ENCODE assay signal across 24 mouse cellular contexts in genomic region chr15:67373599-67373998, GRCm38 (mm10).
DNase-seq lines count a peak whose midpoint lies in the region; ATAC-seq and TF ChIP-seq lines count a peak whose summit lies in the region.
"Had no signal": no experiment of that assay in that cellular context is flagged by ENCODE, and none has a peak within 500 bp of the region (broad histone marks: within the 10 kb centered on the region; RNA-seq: fewer than 3 reads in every experiment).

No protein-coding gene starts in this region.

- no peaks in the 10 kb centered on the region for H3K9me3 ChIP-seq in lung, embryonic 14.5 days (ENCODE audit: low read depth, low read length)
- no peaks in the 10 kb centered on the region for H3K9me3 ChIP-seq in limb, embryonic 12.5 days
- H3K9me3 ChIP-seq: embryonic facial prominence, embryonic 13.5 days; embryonic facial prominence, embryonic 15.5 days; forebrain, embryonic 10.5 days; forebrain, embryonic 12.5 days; G1E had no signal

- H3K27me3 ChIP-seq in lung, embryonic 14.5 days (ENCODE audit: insufficient read depth, low read length), result no peaks in the 10 kb centered on the region
- no peaks in the 10 kb centered on the region for H3K27me3 ChIP-seq in limb, embryonic 12.5 days
- H3K27me3 ChIP-seq: CH12.LX; embryonic facial prominence, embryonic 13.5 days; embryonic facial prominence, embryonic 15.5 days; forebrain, embryonic 12.5 days; Patski had no signal

- TF ChIP-seq CTCF in lung, embryonic 14.5 days (IDR thresholded peaks at IDR 0.05; ENCODE audit: low read depth), result no peak

- no peak overlapping the region for H3K4me2 ChIP-seq in lung, embryonic 14.5 days
- H3K4me2 ChIP-seq in limb, embryonic 12.5 days, result no peak overlapping the region
- H3K4me2 ChIP-seq: embryonic facial prominence, embryonic 13.5 days; embryonic facial prominence, embryonic 15.5 days; forebrain, embryonic 12.5 days had no signal

- ATAC-seq in lung, embryonic 14.5 days (ENCODE audit: insufficient read depth), result peak; percentile 57
- no peak; the same call in 1 of the 2 replicates for ATAC-seq in limb, embryonic 12.5 days (ENCODE audit: insufficient number of reproducible peaks, insufficient read depth, low FRiP score, low TSS enrichment, low read depth)
- ATAC-seq: activated CD4-positive, CD25-positive, alpha-beta regulatory T cell, adult 4 months; CD4-positive, CD25-positive, alpha-beta regulatory T cell, adult 4 months; forebrain, embryonic 14.5 days; forebrain, embryonic 16.5 days; Patski had no signal

- DNase-seq in cerebellum, postnatal 10 days, result peak; percentile 15
- no peak for DNase-seq in cerebellum, adult 9-10 months
- DNase-seq in lung, embryonic 14.5 days, result no peak
- DNase-seq in lung, postnatal 36 days, result no peak
- DNase-seq: adrenal gland, adult 8-10 months; adrenal gland, postnatal 14 days; adrenal gland, postnatal 36 days; B cell, adult 2 months; cerebellum, adult 11-12 months; cerebellum, adult 9-11 months; embryo, embryonic 11 days had no signal

- H3K4me1 ChIP-seq in lung, embryonic 14.5 days (ENCODE audit: insufficient read depth), result no peaks in the 10 kb centered on the region
- peaks cover 8% of the 10 kb centered on the region for H3K4me1 ChIP-seq in limb, embryonic 12.5 days (replicated peaks)
- H3K4me1 ChIP-seq: forebrain, embryonic 10.5 days; forebrain, embryonic 12.5 days had no signal

- no peak overlapping the region for H3K27ac ChIP-seq in lung, embryonic 14.5 days (ENCODE audit: low read depth)
- H3K27ac ChIP-seq in limb, embryonic 12.5 days, result 0 out of 2 replicates have a peak overlapping the region, but pooled peaks have one; percentile 42
- H3K27ac ChIP-seq: embryonic facial prominence, embryonic 13.5 days; embryonic facial prominence, embryonic 15.5 days; forebrain, embryonic 10.5 days; forebrain, embryonic 12.5 days had no signal

- no peak overlapping the region for H3K9ac ChIP-seq in lung, embryonic 14.5 days
- no peak overlapping the region for H3K9ac ChIP-seq in limb, embryonic 12.5 days (replicated peaks)
- H3K9ac ChIP-seq: embryonic facial prominence, embryonic 13.5 days; embryonic facial prominence, embryonic 15.5 days; forebrain, embryonic 12.5 days had no signal

- no peak overlapping the region for H3K4me3 ChIP-seq in lung, embryonic 14.5 days (ENCODE audit: low read depth, low read length)
- H3K4me3 ChIP-seq in limb, embryonic 12.5 days (replicated peaks), result no peak overlapping the region
- H3K4me3 ChIP-seq: embryonic facial prominence, embryonic 13.5 days; embryonic facial prominence, embryonic 15.5 days; erythroblast, embryonic 14.5 days; forebrain, embryonic 10.5 days; forebrain, embryonic 12.5 days had no signal

- WGBS in lung, embryonic 14.5 days, result 71% methylated on average over 4 of the region's 4 CpGs
- whole genome bisulfite sequencing in limb, embryonic 12.5 days, result 40% methylated on average over 4 of the region's 4 CpGs

- H3K36me3 ChIP-seq in lung, embryonic 14.5 days (ENCODE audit: insufficient read depth), result no peaks in the 10 kb centered on the region
- no peaks in the 10 kb centered on the region for H3K36me3 ChIP-seq in limb, embryonic 12.5 days
- H3K36me3 ChIP-seq: embryonic facial prominence, embryonic 13.5 days; embryonic facial prominence, embryonic 15.5 days; forebrain, embryonic 10.5 days; forebrain, embryonic 12.5 days; G1E had no signal

Comparison
In these comparisons a context has a peak if more than half of its experiments do, and no peak if none do; other contexts are left out.
1. DNase-seq: peak in cerebellum, postnatal 10 days (2 of 2); none in cerebellum, adult 9-10 months (single experiment), lung, embryonic 14.5 days (single experiment) and lung, postnatal 36 days (single experiment).